Mouse (Mus musculus) heart, postnatal 14 days (tissue): ENCODE data around the gene Lgr5. TPM values are rescaled to one million over a fixed set of nuclear protein-coding genes. Genes with fewer than 3 reads are reported as not detected.

ENCODE experiments used
- DNase-seq, 2 experiments: peaks; one replicate each; pipeline ENCODE4 v3.0.0; 2021 to 2022
- intact Hi-C: fragments of 180-260 bp; cut with DNase I; formaldehyde crosslinking; loops from one replicate; pipeline ENCODE4 v1.15.1; 2025
- total RNA-seq, 2 experiments: library from RNA; stranded (reverse); gene quantifications; 2 replicates each; pipeline ENCODE4 v1.2.3; 2021

The Lgr5 gene
- total RNA-seq, 2 experiments from 2014 or later: 0.17 to 0.20 TPM

- no peak for DNase-seq
- intact Hi-C loops: no loop called here
Observed at GRCm38 (mm10) chr10:115457368-115458021, 130.1 kb downstream of the Lgr5 start.

GRCm38 (mm10) chr10:115448614-115449013 is 139.0 kb downstream of the Lgr5 start:
- intact Hi-C loops: no loop called here
- no peak for DNase-seq

GRCm38 (mm10) chr10:115437286-115437685 is 150.3 kb downstream of the Lgr5 start:
- intact Hi-C loops: no loop called here
- DNase-seq: no peak

GRCm38 (mm10) chr10:115425351-115425750 is 162.2 kb downstream of the Lgr5 start:
- intact Hi-C loops: no loop called here
- no peak for DNase-seq

GRCm38 (mm10) chr10:115421976-115422375 is 165.6 kb downstream of the Lgr5 start:
- DNase-seq: no peak
- intact Hi-C loops: no loop called here

- intact Hi-C loops: no loop called here
Observed at GRCm38 (mm10) chr10:115414056-115414455, 173.5 kb downstream of the Lgr5 start.

GRCm38 (mm10) chr10:115413496-115413895 is 174.1 kb downstream of the Lgr5 start:
- no peak for DNase-seq
- intact Hi-C loops: no loop called here

More at GRCm38 (mm10) chr10:115414056-115414455, 173.5 kb downstream of the Lgr5 start:
- no peak for DNase-seq

GRCm38 (mm10) chr10:115406393-115406792 is 181.2 kb downstream of the Lgr5 start:
- intact Hi-C loops: loop anchor here (2.0 kb wide), 1 partner anchor 210 kb away; no protein-coding TSS in a partner anchor
- DNase-seq: peak; percentile 58 to 61

Other genes with a start within 250 kb of the Lgr5 start
- gene Tmem19, start 225.3 kb downstream of the Lgr5 start, total RNA-seq: 10 to 100 TPM; 14.9 to 17.7 TPM
- 10 to 100 TPM; 10.3 to 11.1 TPM for gene Thap2, start 203.3 kb downstream of the Lgr5 start, total RNA-seq
- gene Zfc3h1, start 202.8 kb downstream of the Lgr5 start, total RNA-seq: 10 to 100 TPM; 21.8 to 25.4 TPM
- gene A930009A15Rik, start 17.8 kb downstream of the Lgr5 start, total RNA-seq: not detected
- 1 to 10 TPM; 1.8 to 2.5 TPM for gene Tspan8, start 229.1 kb upstream of the Lgr5 start, total RNA-seq